Mouse (Mus musculus) skeletal muscle tissue, postnatal 0 days (tissue): ENCODE measurements around the gene Pla2g12b. TPM values are rescaled to one million over a fixed set of nuclear protein-coding genes. Genes with fewer than 3 reads are reported as not detected.

ENCODE experiments used
- polyA plus RNA-seq: library from polyadenylated mRNA; unstranded; fragments of >200 nt; fragmentation: Nextera tagmentation; extraction: Ambion mirVana; gene quantifications from 2 replicates; pipeline ENCODE4 v1.2.1, GENCODE M21; 2015

Pla2g12b gene
- polyA plus RNA-seq, result not detected in 2 replicates

GRCm38 (mm10) chr10:59402899-59403792 lies at the start of gene Pla2g12b:
Pla2g12b (plus strand) TSS chr10:59403660.

DNA sequence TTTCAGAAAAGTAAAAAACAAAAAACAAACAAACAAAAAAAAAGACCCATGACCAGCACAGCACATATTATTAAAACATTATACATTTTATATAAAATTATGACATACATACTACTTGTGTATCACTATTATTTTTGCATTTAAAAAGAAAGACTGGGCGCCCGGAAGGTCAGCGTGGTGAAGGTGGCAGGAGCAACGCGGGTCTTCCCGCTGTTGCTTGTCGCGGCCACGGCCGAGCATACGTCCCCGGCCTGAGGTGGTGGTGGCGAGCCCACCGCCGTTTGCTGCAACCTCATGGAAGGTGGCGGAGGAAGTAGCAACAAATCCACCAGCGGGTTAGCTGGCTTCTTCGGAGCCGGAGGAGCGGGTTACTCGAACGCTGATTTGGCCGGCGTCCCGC lies 8.0 kb upstream of the Pla2g12b start, which contains the start of gene Gm10273:
TSS of gene Gm10273 (plus strand) at position 172 of the 400 bp plus-strand sequence.

DNA sequence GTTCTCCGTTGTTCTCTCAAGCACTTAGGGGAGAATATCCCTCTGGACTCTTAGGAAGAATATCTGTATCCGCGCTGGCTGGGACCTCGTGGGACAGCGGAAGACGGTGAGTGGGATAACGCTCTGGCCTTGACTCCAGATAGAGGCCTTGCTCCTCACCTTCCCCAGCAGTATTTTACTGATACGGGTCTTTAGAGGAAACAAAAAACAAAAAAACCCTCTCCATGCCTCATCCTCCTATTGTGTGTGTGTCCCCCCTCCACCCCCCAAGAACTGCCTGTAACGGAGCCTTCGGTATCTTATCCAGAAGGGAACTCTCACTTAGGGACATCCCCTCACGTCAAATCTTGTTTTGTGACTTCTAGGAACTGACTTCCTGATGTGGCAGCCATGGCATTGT lies 38.3 kb downstream of the Pla2g12b start, which contains the start of gene Oit3:
TSS of gene Oit3 (minus strand) at position 44 of the 400 bp plus-strand sequence.

Other genes with a start within 250 kb of the Pla2g12b start
- gene Sept10, start 181.8 kb upstream of the Pla2g12b start, polyA plus RNA-seq, result 32.1 and 34.4 TPM in 2 replicates
- 3.2 and 5.5 TPM in 2 replicates for gene Sowahc, start 181.7 kb upstream of the Pla2g12b start, polyA plus RNA-seq
- 16.8 and 22.6 TPM in 2 replicates for gene P4ha1, start 80.4 kb upstream of the Pla2g12b start, polyA plus RNA-seq
- 5.3 and 7.6 TPM in 2 replicates for gene Gm10273, start 8.0 kb upstream of the Pla2g12b start, polyA plus RNA-seq
- gene Oit3, start 38.1 kb downstream of the Pla2g12b start, polyA plus RNA-seq, result 0.40 and 0.76 TPM in 2 replicates
- gene Gm10322, start 212.4 kb downstream of the Pla2g12b start, polyA plus RNA-seq, result not detected in 2 replicates
- 106 and 114 TPM in 2 replicates for gene Mcu, start 213.0 kb downstream of the Pla2g12b start, polyA plus RNA-seq